Mouse (Mus musculus): ENCODE measurements around the gene Ankrd34b.
A peak's percentile ranks its signal among the peaks of the same experiment; 100 is the strongest.

The Ankrd34b gene

DNA sequence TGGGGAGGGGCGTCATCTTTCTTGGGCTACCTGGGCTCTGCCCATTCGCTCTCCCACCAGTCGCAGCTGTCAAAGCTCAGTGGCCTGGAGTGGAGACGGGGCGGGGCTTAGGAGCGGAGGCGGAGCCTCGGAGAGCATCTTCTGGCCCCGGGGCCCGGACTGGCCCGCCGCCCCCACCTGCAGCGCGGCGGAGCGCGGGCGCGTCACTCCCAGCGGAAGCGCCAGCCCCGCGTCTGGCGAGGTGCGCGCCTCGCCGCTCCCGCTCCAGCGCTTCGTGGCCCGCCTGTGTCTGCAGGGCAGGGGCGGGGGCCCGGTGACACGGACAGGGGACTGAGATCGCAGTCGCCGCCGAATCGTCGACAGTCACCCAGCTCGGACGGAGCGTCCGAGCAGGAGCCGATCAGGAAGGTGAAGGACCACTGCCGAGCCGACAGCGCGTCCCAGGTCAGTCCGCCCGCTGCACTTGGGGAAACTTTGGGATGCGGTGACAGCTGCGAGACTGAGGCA, at the start of gene Ankrd34b:
Gene Ankrd34b (plus strand): TSS at position 139 of the 507 bp plus-strand sequence.
- peak; percentile 27 to 31 for DNase-seq

DNA sequence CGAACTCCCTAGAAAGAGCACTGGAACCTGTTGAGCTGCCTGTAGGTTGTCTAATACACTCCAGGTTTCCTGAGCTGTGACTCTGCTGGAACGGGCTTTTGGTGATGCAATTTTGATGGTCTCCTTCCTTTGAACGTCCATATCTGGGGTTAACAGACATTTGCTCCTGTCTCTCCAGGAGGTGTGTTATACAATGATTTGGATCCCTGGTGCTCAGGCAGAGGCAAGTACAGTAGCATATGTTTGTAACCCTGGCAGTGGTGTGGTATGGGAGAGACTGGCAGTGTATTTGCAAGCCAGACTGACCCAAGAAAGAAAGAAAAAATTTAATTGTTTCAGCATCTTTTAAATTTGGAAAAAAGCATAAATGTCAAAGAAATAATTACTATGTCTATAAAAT, 38.3 kb upstream of the Ankrd34b start:
- no peak for DNase-seq

DNA sequence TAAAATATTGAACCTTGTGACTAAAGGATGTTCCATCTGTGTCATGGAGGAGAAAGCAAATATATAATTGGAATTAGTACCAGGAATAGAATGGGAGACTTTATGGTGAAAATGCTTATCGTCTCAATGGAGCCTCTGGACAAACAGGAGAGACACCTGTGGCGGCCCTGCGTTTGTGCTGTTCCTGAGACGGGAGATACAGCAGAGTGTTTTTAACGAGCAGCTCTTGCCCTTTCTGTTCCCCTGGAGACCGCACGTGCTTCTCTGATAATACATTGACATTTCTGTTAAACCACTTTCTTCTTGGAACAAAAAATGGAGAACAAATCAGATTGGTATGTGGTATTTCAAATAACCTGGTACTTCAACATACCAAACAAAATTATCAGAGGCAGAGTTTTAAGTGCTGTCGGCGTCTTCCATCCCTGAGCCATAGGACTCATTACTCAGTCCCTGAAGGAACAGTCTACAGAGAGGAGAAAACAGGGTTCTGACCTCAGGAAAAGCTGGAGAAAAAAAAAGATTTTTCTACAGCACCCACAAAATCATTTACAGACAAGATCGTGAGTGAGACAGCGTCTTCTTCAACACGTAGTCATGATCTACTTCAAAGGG, 32.5 kb upstream of the Ankrd34b start:
- DNase-seq, result no peak

DNA sequence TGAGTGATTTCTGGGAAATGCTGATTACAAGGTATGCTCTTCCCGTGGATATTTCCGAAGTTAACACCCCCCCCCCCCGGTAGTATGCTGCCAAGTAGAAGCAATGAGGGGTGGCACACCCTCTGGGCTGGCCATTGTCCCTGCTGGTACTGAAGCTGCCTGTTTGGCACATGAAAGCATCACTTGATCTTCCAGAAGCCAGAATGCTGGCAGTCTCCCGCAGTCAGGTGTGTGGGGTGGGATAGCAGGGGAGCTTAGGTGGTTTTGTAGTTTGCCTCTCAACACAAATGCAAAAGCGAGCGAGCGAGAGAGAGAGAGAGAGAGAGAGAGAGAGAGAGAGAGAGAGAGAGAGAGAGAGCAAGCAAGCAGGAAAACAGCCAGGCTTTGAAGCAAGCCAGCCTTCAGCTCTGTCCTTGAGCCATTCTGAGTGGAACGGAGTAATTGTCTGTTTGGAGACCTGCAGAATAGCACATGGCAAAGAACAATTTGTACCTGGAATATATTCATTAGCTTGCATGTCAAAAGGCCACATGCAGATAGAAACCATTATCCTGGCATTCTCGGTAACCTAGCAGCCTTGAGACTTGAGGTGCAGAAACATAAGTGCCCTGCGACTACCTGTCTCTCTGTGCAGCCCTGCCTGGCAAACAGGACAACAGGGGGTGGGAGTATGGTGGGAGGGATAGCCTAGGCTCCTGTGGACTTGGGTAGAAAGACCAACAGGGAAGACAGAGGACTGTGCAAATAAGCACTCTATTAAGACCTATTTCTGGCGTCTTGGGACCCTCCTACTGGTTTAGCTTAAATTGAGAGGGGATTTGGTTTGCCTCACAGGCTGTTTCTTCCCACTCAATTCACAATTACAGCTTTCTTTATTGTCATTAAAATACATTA, 27.0 kb upstream of the Ankrd34b start:
- no peak for DNase-seq

DNA sequence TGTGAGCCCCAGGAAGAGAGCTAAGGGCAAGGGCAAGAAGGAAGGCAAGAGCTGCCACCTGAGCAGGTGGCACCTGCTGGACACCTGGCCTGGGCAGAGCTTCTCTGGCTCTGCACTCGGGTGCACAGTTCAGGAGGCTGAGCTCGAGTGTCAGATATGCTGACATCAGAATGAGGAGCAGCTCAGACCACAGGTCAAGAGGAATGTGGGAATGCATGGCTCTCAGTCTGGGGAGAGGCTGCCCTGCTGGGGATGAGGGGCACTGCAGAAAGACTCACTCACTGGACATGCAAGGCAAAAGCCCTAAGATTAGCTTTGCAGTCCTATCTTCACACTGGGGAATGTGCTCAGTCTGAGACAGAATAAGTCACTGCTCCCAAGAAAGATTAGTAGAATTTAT, 23.6 kb upstream of the Ankrd34b start:
- peak; percentile 17 to 35 for DNase-seq

DNA sequence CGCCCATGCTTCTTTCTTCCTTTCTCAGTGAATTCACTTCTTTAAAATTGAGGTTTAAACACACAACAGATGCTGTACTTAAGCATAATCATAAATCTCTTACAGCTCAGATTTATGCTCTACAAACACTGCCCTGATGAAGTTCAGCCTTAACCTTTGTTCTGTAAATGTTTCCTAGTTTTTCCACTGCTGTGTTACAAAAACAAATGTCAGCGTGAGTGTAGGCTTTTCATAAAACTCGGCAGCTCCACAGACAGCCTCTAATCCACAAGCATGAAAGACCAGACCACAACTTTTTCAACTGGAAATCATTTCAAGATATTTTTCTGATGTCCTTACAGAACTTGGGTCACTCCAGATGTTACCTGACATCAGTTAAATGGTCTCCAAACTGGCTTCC, 22.2 kb upstream of the Ankrd34b start:
- DNase-seq, result no peak

DNA sequence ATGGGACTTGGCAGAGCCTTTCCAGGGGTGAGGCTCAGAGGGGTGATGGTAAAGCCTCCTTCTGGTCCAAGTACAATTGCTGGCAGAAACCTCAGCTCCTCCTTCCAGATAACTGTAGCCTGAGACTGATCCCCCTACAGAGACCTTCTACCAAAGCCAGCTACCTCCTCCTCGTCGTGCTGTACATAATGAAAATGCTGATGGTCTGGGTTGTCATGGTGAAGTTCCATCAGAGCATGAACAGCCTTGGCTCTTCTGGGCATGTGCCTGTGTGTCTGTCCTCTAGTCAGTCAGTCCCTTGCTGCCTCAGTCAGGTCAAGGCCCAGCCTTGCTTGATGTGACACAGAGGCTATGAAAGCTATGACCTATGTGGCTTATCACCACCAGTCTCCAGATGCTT, 15.2 kb upstream of the Ankrd34b start:
- DNase-seq, result no peak

DNA sequence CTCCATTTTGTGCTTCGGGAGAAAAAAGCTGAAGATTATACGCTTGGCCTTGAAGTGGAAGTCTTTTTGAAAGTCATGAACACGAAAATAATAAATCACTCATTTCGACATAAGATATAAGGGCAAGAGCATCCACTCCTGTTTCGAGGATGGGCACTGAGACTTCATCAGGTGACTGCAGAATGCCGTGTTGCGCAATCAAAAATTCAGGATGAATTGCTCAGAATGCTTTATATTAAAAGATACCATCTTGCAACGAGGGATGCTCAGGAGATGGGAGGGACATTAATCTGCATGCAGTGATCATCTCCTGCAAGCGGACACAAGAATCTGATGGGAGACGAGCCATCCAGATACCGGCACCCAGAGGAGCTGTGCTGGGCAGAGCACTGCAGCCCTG, 6.1 kb upstream of the Ankrd34b start:
- no peak for DNase-seq

DNA sequence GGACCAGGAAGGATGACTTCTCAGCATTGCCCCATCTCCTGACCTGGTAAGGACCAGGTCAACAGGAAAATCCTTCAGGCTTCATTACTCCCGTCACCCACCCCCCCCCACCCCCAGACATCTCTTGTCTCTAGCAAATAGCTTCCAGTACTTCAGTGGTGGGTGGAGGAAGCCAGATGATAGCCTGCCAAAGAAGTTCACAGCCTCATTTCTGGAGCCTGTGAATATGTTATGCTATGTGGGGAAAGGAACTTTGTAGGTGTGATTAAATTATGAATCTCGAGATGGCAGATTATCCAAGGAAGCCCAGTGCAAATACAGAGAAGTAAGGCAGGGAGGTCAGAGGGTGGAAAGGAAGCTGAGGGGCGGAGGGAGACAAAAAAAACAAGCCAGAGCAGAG, 2.0 kb upstream of the Ankrd34b start:
- no peak for DNase-seq

DNA sequence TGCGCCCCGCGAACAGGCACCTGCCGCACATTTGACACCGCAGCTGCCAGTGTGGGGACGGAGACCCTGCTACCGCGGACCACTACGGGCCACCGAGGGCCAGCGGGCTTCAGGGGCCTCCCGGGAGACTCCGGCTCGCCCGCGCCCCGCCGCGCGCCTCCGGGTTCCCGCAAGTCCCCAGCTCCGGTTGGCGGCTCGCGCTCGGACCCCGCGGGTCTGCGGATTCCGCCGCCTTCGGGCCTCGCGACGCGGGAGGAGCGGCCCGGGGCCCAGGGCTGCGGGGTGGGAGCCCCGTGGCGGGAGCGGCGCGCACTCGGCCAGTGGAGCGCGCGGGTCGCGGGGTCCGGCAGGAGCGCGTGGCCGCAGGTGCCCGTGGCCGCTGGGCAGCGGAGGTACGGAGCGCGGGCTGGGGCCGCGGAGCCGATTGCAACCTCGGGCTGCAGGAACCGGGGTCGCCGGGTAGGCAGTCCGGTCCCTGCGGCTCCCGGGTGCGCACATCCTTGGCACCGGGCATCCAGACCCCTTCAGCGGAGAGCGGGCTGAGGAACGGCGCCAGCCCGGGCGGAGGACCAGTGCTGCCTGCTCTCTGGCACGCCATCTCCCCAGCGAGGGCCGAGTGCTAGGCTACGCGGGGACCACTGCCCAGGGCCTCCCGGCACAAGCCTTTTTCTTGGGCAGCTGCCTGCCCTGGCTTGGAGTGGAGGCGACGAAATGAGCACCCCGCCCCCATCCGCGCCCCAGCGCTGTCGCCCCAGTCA, 777 bp downstream of the Ankrd34b start:
- no peak for DNase-seq

DNA sequence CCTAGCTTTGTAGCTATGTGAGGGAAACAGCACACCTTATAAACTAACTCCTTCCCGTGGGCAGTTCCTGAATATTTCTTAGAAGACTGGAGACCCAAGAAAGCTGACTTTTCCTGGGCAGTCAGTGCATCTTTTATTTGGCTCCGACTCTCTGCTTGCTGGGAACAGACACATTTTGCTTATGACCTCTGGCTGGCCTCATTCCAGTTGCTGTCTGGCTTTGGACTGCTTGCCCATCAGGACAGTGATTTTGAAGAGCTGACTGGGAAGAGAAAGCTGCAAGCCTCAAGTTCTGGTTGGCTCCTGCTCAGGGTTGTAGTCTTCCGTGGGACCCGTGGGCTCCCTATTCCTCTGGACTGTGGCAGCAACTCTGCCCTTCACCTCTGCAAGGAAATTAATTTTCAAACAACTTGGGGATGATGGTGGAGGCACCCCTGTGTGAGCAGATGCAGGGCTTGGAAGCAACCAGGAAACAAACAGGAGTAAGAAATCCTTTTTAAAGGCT, 1.7 kb downstream of the Ankrd34b start:
- DNase-seq, result no peak

DNA sequence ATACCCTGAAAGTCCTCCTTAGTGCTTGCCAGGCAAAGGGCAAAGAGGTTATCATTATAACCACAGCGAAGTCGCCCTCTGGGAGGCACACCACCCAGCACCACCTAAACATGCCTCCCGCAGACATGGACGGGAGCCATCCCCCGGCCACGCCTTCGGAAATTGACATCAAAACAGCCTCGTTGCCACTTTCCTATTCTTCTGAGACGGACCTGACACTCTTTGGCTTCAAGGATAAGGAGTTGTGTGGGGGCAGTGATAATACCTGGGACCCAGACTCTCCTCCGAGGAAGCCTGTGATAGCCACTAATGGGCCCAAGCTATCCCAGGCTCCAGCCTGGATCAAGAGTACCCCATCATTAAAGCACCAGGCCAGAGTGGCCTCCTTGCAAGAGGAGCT, 13.0 kb downstream of the Ankrd34b start:
- no peak for DNase-seq

DNA sequence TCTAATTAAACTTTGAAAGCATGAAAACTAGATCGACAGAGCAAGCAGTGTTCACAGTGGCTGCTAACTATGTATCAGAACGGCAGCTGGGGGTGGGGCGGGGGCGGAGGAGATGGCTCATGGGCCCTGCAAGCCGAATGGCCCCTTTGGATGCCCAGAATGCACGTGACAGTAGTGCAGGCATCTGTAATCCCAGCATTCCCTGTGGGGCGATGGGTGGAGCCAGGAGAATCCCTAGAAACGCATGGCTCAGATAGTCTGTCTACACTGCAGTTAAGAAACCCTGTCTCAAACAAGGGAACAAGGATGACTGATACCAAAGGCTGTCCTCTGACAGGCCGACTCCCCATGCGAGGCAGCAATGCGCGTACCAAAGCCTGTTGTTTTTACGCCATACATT, 14.6 kb downstream of the Ankrd34b start:
- no peak for DNase-seq

DNA sequence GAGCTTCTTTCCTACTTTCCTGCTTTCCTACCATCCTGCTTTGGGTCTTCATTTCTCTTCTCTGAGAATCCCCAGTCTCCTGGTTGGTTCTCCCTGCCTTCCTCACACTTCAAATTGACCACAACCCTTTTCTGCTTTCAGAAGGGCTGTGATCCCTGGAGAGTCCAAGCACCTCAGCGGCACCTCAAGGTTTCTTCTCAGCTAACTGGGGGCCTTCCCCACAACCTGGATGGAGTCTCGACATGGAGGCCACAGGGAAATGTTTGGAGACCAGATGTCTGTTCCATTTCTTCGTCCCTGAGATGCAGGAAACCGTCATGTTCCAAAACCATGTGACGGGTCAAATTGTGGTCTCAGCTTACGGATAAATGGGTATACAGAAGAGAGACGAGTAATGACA, 21.2 kb downstream of the Ankrd34b start:
- DNase-seq, result no peak

DNA sequence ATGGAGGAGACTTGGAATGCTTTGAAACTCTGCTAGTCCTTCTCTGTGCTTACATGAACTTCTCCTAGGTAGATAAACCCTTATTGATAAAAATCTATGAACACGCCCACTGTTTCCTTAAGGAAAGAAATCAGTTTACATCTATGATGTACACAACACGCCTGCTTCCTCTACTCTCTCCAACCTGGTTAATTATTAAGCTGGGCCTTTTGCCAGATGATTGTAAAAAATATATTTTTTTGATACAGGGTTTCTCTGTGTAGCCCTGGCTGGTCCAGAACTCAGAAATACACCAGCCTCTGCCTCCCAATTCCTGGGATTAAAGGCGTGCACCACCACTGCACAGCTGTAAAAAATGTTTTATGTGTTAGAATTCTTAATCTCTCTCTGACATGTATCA, 39.0 kb downstream of the Ankrd34b start:
- DNase-seq, result no peak

DNA sequence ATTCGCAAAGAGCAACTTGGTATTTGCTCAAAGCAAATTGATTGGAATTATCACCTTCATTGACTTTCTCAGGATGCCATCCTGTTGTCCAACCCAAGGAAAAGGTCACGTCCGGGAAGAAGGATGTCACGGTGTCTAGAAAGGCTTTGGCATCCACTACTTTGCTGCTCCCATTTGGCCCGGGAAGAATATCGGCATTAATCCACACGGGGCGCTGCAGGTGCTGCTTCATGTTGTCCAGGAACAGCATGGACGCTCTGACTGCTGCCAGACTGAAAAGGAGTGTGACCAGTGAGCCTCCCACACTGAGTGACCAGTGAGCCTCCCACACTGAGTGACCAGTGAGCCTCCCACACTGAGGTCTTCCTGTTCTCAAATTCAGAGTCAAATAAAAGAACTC, 42.2 kb downstream of the Ankrd34b start:
- no peak for DNase-seq

DNA sequence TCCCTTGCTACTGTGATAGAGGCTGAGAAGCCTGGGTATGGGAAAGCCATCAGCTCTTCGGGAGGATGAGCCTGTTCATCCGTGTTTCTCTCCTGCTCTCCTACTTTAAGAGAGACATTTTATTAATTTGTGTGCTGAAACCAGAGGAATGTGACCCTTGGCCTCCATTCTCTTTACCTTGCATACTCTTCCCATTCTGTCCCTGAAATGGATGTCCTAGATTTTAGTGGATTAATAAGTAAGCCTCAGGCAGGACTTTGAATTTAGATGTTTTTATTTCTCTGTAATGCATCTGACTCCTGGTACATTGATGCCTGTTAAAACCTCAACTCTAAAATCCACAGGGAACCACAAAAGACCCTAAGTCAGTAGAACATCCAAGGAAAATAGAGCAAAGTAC, 43.7 kb downstream of the Ankrd34b start:
- DNase-seq, result peak; percentile 27 to 75

DNA sequence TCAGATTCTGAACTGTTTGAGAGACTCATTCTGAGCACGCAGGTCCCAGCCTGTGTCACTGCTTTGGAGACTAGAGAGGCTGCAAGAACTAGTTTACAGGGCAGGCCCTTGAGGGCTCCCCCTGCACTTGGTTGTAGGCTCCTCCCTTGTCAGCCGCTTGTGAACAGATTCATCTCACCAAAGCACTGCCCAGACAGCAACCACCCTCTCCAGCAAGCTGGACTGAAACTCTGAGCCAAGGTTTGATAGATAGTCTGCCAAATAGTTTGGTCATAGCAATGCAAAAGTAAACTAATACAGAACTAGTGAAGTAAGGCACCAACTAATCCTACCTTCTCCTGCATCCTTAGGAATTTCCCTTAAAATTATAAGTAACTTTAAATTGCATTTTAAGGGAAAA, 44.5 kb downstream of the Ankrd34b start:
- DNase-seq, result peak; percentile 22 to 43

DNA sequence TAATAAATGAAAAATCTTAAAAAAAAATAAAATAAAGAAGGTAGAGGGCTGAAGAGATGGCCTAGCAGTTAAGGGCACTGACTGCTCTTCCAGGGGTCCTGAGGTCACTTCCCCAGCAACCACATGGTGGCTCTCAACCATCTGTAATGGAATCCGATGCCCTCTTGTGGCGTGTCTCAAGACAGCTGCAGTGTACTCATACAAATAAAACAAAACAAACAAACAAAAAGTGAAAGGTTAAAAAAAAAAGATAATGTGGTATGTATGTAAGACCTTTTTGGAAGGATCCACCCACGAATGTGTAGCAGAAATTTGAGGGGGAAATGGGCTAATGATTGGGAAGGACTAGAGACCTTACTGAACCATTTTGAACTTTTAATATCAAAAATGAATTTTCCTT, 57.7 kb downstream of the Ankrd34b start:
- DNase-seq, result peak; percentile 56 to 64

DNA sequence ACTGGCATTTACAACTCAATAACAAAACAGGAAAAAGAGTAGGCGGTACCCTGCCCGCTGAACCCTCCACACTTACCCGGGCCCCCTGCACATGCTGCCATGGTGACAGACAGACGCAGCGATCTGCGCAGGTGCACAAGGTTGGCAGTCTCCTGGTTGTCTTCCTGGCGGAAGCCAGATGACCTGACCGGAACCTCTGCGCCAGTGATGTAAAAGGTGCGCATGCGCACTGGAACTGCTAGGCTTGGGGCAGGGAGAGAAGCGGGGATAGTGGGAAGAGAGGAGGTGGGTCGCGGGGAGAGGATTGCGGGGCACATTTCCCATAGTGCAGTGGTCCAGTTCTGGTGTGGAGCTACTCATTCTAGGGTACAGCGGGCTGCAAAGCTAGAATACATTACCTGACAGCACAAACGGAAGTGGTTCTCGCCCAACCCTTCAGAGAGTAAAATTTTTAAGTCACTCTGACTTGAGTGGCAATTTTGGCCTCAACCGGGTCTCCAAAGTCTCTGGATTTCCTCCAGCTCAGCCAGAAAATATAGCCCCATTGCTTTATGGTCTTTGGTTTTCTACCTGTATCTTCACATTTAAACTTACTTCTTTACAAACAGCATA, 58.3 kb downstream of the Ankrd34b start, which contains the start of gene Fam151b:
Gene Fam151b (minus strand): TSS at position 164 of the 612 bp plus-strand sequence.
- DNase-seq, result peak; percentile 94 to 96

DNA sequence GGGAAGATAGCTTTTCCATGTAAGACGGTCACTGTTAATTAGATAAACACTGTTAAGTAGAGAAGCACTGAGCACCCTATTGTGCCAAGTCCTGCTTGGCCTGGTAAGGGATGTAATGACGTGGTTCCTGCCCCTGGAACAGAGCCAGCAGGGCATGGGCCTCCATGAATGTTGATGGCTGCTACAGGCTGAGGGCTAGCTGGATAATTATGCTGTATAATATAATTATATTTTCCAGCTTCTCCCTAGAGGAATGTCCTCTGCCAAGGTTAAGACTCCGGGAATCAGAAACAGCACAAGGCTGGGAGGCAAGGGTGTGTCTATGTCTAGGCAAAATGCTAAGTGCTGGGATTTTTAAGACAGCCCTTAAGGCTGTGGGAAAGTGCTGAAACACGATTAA, 65.1 kb downstream of the Ankrd34b start:
- DNase-seq, result peak; percentile 32 to 43
